Mouse (Mus musculus) midbrain, embryonic 16.5 days (tissue): ENCODE results near the gene Prss41. TPM values are rescaled to one million over a fixed set of nuclear protein-coding genes. Genes with fewer than 3 reads are reported as not detected.

Source experiments
- ATAC-seq: fragments of 200-750 bp; cut with Nextera tagmentation; 2 replicates; pipeline ENCODE4 v1.8.0; 2017; ENCODE audit warnings: moderate TSS enrichment
- H3K27ac ChIP-seq: fragments of 300-500 bp; sonication (generic); 2 replicates; pipeline ENCODE4 v1.5.1; 2014; ENCODE audit warnings: mild to moderate bottlenecking, low read length, mixed read lengths
- H3K27me3 ChIP-seq: fragments of 300-500 bp; sonication (generic); 2 replicates; pipeline ENCODE4 v1.6.1; 2014; ENCODE audit warnings: low read depth, low read length, mixed read lengths; ENCODE audit not compliant: control insufficient read depth, insufficient read depth
- H3K36me3 ChIP-seq: fragments of 300-500 bp; sonication (generic); 2 replicates; pipeline ENCODE4 v1.6.1; 2014; ENCODE audit warnings: mild to moderate bottlenecking, low read length, moderate library complexity, mixed read lengths; ENCODE audit not compliant: control insufficient read depth, insufficient read depth
- H3K4me1 ChIP-seq: fragments of 300-500 bp; sonication (generic); 2 replicates; pipeline ENCODE4 v1.6.1; 2014; ENCODE audit warnings: mild to moderate bottlenecking, low read length, mixed read lengths; ENCODE audit not compliant: control insufficient read depth, insufficient read depth
- H3K4me2 ChIP-seq: fragments of 300-500 bp; sonication (generic); 2 replicates; pipeline ENCODE4 v1.6.1; 2014; ENCODE audit warnings: mild to moderate bottlenecking, low read length, mixed read lengths
- H3K4me3 ChIP-seq: fragments of 300-500 bp; sonication (generic); 2 replicates; pipeline ENCODE4 v1.5.1; 2014; ENCODE audit warnings: low read depth, mild to moderate bottlenecking, low read length, moderate library complexity, mixed read lengths
- H3K9ac ChIP-seq: fragments of 300-500 bp; sonication (generic); 2 replicates; pipeline ENCODE4 v1.6.1; 2014; ENCODE audit warnings: low read depth, low read length, mixed read lengths
- H3K9me3 ChIP-seq: fragments of 300-500 bp; sonication (generic); replicated peaks from 2 replicates; pipeline ENCODE4 v1.6.1; 2014; ENCODE audit warnings: mild to moderate bottlenecking, low read length, mixed read lengths; ENCODE audit not compliant: control insufficient read depth, poor library complexity, severe bottlenecking
- WGBS: fragments of 180-500 bp; shearing (Covaris S2); extraction: QIAGEN DNeasy Blood & Tissue Kit; methylation state at CpG from one replicate; pipeline ENCODE4 v1.1.7; 2014; 5-methylcytosine and 5-hydroxymethylcytosine counted together
- polyA plus RNA-seq: library from polyadenylated mRNA; unstranded; fragments of >200 nt; fragmentation: Nextera tagmentation; extraction: Ambion mirVana; gene quantifications from 2 replicates; pipeline ENCODE4 v1.2.1, GENCODE M21; 2015

The Prss41 gene
- polyA plus RNA-seq, 1 experiment from 2014 or later: 1.6 TPM

DNA sequence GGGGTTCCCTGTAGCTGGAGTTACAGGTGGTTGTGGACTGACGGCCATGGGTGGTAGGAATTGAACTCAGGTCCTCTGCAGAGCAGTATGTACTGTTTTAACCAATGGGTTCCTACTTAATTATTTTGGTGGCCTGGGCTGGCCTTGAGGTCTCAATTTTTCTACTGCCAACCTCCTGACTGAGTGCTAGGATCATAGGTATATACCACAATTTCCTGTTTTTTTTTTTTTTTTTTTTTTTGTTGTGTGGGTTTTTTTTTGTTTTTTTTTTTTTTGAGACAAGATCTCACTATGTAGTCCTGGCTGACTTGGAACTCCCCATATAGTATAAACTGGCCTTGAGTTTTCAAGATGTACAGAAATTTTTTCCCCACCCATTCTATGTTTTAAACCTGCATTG is 12.8 kb downstream of the Prss41 start:
- Histone ChIP-seq H3K4me1 (peaks cover 18% of the 10 kb centered on the region), H3K27ac (no peak overlapping the region), H3K36me3 (peaks cover 5% of the 10 kb centered on the region; the same call in 1 of the 2 replicates), H3K9me3 (no peaks in the 10 kb centered on the region), H3K4me3 (no peak overlapping the region), H3K9ac (no peak overlapping the region), H3K27me3 (peaks cover 5% of the 10 kb centered on the region; the same call in 1 of the 2 replicates), H3K4me2 (no peak overlapping the region)
- no peak for ATAC-seq
- 100% methylated on average over 1 of the region's 1 CpGs for whole genome bisulfite sequencing

- Histone ChIP-seq H3K36me3 (peaks cover 16% of the 10 kb centered on the region), H3K27ac (peak within 1 kb of the TSS; percentile 97), H3K4me3 (peak within 1 kb of the TSS; percentile 76), H3K9ac (peak within 1 kb of the TSS; percentile 85), H3K4me2 (peak within 1 kb of the TSS; percentile 62), H3K4me1 (peaks cover 18% of the 10 kb centered on the region), H3K27me3 (peaks cover 5% of the 10 kb centered on the region; the same call in 1 of the 2 replicates), H3K9me3 (no peaks in the 10 kb centered on the region)
- ATAC-seq: peak; percentile 96
- WGBS: under 1% methylated on average over 21 of the region's 42 CpGs
These were observed 14.8 kb downstream of the Prss41 start, which contains the start of gene Elob for GRCm38 (mm10) chr17:23829064-23829619. TSS of gene Elob (minus strand) at chr17:23829136.

- under 1% methylated on average over 41 of the region's 47 CpGs for WGBS
- Histone ChIP-seq H3K36me3 (peaks cover 17% of the 10 kb centered on the region), H3K27me3 (no peaks in the 10 kb centered on the region; the same call in 1 of the 2 replicates), H3K9me3 (no peaks in the 10 kb centered on the region), H3K4me1 (peaks cover 18% of the 10 kb centered on the region), H3K4me2 (peak overlapping the region; percentile 62), H3K9ac (peak overlapping the region; percentile 85), H3K27ac (peak overlapping the region; percentile 97), H3K4me3 (peak overlapping the region; percentile 76)
- ATAC-seq: peak; percentile 77
These were observed 15.5 kb downstream of the Prss41 start for GRCm38 (mm10) chr17:23828271-23829001.

DNA sequence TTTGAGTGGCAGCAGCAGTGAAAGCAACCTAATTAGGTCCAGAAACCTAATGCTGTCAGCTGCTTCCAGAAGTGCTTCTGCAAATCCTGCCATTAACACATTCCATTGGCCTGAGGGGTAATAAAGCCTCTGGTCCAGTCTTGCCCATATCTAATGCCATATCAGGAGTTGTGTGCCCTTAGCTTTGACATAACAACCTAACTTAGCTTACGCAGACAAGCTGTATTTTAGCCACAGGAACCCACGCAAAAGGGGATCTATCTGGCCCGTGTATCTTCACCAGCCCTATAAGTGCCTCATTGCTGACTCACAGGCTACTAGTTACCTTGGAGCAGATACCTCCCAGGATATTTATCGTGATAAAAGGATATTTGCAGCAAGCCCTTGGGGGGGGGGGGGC is 18.4 kb downstream of the Prss41 start:
- peaks cover 42% of the 10 kb centered on the region for H3K36me3 ChIP-seq
- H3K9ac ChIP-seq: no peak overlapping the region
- no peak overlapping the region for H3K27ac ChIP-seq
- H3K9me3 ChIP-seq: no peaks in the 10 kb centered on the region
- no peak overlapping the region for H3K4me3 ChIP-seq
- no peak for ATAC-seq
- 85% methylated on average over 4 of the region's 4 CpGs for WGBS
- H3K4me2 ChIP-seq: no peak overlapping the region
- no peaks in the 10 kb centered on the region for H3K27me3 ChIP-seq
- H3K4me1 ChIP-seq: peaks cover 18% of the 10 kb centered on the region

DNA sequence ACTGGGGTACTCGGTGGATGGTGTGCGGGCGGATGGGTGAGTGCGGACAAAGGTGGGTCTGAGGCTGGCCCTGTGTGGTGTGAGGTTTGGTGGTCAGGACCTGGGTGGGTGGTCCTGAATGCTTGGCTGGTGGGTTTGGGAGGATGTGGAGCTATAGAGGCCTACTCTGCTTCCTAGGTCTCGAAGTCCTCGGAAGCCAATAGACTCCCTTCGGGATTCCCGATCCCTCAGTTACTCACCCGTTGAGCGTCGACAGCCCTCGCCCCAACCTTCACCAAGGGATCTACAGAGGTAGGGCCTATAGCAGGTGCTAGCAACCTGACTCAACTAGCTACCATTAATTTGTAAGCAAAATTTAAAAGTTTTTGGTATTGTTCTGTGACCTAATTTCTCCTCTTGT is 20.4 kb downstream of the Prss41 start:
- no peak for ATAC-seq

GRCm38 (mm10) chr17:23823018-23823417 is 21.0 kb downstream of the Prss41 start:
- 84% methylated on average over 16 of the region's 16 CpGs for WGBS
- Histone ChIP-seq H3K4me2 (no peak overlapping the region), H3K4me1 (peaks cover 15% of the 10 kb centered on the region), H3K9ac (no peak overlapping the region), H3K27ac (no peak overlapping the region), H3K4me3 (no peak overlapping the region), H3K27me3 (no peaks in the 10 kb centered on the region), H3K36me3 (peaks cover 67% of the 10 kb centered on the region), H3K9me3 (peaks cover 14% of the 10 kb centered on the region; the same call in 1 of the 2 replicates)
- ATAC-seq: no peak

More for the DNA sequence above, 20.4 kb downstream of the Prss41 start:
- H3K9ac ChIP-seq: no peak overlapping the region
- H3K4me3 ChIP-seq: no peak overlapping the region
- WGBS: 90% methylated on average over 12 of the region's 12 CpGs
- peaks cover 11% of the 10 kb centered on the region; the same call in 1 of the 2 replicates for H3K9me3 ChIP-seq
- peaks cover 15% of the 10 kb centered on the region for H3K4me1 ChIP-seq
- no peaks in the 10 kb centered on the region for H3K27me3 ChIP-seq
- H3K4me2 ChIP-seq: no peak overlapping the region
- H3K36me3 ChIP-seq: peaks cover 61% of the 10 kb centered on the region
- no peak overlapping the region for H3K27ac ChIP-seq

GRCm38 (mm10) chr17:23822094-23822493 is 21.9 kb downstream of the Prss41 start:
- Histone ChIP-seq H3K27me3 (no peaks in the 10 kb centered on the region), H3K4me2 (no peak overlapping the region), H3K9ac (no peak overlapping the region), H3K9me3 (peaks cover 14% of the 10 kb centered on the region; the same call in 1 of the 2 replicates), H3K4me3 (no peak overlapping the region), H3K27ac (no peak overlapping the region), H3K4me1 (peaks cover 6% of the 10 kb centered on the region), H3K36me3 (peaks cover 77% of the 10 kb centered on the region)
- 85% methylated on average over 5 of the region's 6 CpGs for WGBS
- ATAC-seq: no peak

DNA sequence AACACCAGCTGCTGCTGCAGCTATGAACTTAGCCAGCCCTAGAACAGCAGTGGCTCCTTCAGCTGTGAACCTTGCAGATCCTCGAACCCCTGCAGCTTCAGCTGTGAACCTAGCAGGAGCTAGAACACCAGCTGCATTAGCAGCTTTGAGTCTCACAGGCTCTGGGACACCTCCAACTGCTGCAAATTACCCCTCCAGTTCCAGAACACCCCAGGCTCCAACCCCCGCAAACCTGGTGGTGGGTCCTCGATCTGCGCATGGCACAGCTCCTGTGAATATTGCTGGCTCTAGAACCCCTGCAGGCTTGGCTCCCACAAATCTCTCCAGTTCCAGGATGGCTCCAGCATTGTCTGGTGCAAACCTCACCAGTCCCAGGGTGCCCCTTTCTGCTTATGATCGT is 23.2 kb downstream of the Prss41 start:
- Histone ChIP-seq H3K27me3 (no peaks in the 10 kb centered on the region), H3K4me3 (no peak overlapping the region), H3K36me3 (peaks cover 83% of the 10 kb centered on the region), H3K27ac (no peak overlapping the region), H3K9me3 (peaks cover 17% of the 10 kb centered on the region; the same call in 1 of the 2 replicates), H3K4me2 (no peak overlapping the region), H3K9ac (no peak overlapping the region), H3K4me1 (no peaks in the 10 kb centered on the region)
- WGBS: 94% methylated on average over 5 of the region's 5 CpGs
- no peak for ATAC-seq

- ATAC-seq: no peak
- H3K27ac ChIP-seq: no peak overlapping the region
- no peak overlapping the region for H3K4me3 ChIP-seq
- WGBS: 97% methylated on average over 25 of the region's 25 CpGs
- no peaks in the 10 kb centered on the region for H3K27me3 ChIP-seq
- H3K9me3 ChIP-seq: peaks cover 17% of the 10 kb centered on the region; the same call in 1 of the 2 replicates
- H3K36me3 ChIP-seq: peaks cover 82% of the 10 kb centered on the region
- H3K4me2 ChIP-seq: no peak overlapping the region
- H3K9ac ChIP-seq: no peak overlapping the region
- H3K4me1 ChIP-seq: no peaks in the 10 kb centered on the region
These were observed 24.7 kb downstream of the Prss41 start for GRCm38 (mm10) chr17:23819235-23819634.
